Mouse (Mus musculus) testis, adult 2 months (tissue): ENCODE results near the gene Cntd1. TPM values are rescaled to one million over a fixed set of nuclear protein-coding genes. Genes with fewer than 3 reads are reported as not detected.

ENCODE experiments used
- H3K27ac ChIP-seq: fragments of 200-500 bp; 2 replicates; pipeline ENCODE4 v1.5.1; 2012; ENCODE audit warnings: low read depth, low read length; ENCODE audit not compliant: control insufficient read depth, insufficient read depth
- H3K27me3 ChIP-seq: fragments of 200-500 bp; 2 replicates; pipeline ENCODE4 v1.6.1; 2012; ENCODE audit warnings: mild to moderate bottlenecking, low read length, moderate library complexity; ENCODE audit not compliant: control insufficient read depth, insufficient read depth
- H3K36me3 ChIP-seq: fragments of 200-500 bp; 2 replicates; pipeline ENCODE4 v1.6.1; 2012; ENCODE audit warnings: mild to moderate bottlenecking, low read length; ENCODE audit not compliant: control insufficient read depth, insufficient read depth
- H3K4me1 ChIP-seq: fragments of 200-500 bp; 2 replicates; pipeline ENCODE4 v1.6.1; 2012; ENCODE audit warnings: low read length; ENCODE audit not compliant: control insufficient read depth, insufficient read depth
- H3K4me3 ChIP-seq: fragments of 200-500 bp; 2 replicates; pipeline ENCODE4 v1.5.1; 2012; ENCODE audit warnings: low read depth, mild to moderate bottlenecking, low read length, moderate library complexity, mixed read lengths; ENCODE audit not compliant: control insufficient read depth
- CTCF ChIP-seq: fragments of 200-500 bp; IDR thresholded peaks from 2 replicates; pipeline ENCODE4 v1.5.1; 2012; ENCODE audit warnings: low read depth, mild to moderate bottlenecking, inconsistent platforms, low read length, moderate library complexity; ENCODE audit not compliant: control insufficient read depth, insufficient read depth, insufficient replicate concordance
- POLR2A ChIP-seq: fragments of 200-500 bp; IDR thresholded peaks from 2 replicates; pipeline ENCODE4 v1.6.1; 2012; ENCODE audit warnings: low read depth, mild to moderate bottlenecking, inconsistent platforms, low read length, moderate library complexity; ENCODE audit not compliant: control insufficient read depth
- polyA plus RNA-seq: library from polyadenylated mRNA; depleted of rRNA; stranded (reverse); fragments of >200 nt; gene quantifications from 2 replicates; pipeline ENCODE4 v1.2.3, GENCODE M21; 2012

The Cntd1 gene
- polyA plus RNA-seq, 1 experiment = 54.6 TPM

DNA sequence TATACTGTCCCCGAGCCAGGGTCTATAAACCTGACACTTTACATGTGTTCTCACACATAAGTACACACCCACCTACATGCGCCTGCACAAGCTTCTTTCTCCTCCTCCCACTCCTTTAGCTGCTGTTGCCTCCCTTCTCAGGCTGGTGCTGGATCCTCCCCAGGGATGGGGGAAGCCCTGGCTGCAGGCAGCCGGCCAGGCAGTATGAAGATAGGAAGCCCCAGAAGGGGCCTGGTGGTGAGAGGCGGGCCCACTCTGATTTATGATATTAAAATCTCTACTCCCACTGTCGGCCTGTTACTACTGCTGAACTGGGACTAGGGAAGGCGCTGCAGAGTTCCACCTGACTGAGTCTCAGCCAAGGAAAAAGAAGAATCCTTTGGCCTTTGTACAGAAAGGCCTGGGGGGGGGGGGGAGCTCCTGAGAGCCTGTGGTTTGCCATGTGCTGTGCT, 19.5 kb upstream of the Cntd1 start:
- Histone ChIP-seq H3K36me3 (no peaks in the 10 kb centered on the region), H3K4me1 (peaks cover 29% of the 10 kb centered on the region), H3K4me3 (no peak overlapping the region), H3K27me3 (peaks cover 2% of the 10 kb centered on the region; the same call in 1 of the 2 replicates), H3K27ac (no peak overlapping the region)
- TF ChIP-seq POLR2A (no peak), CTCF (no peak)

GRCm38 (mm10) chr11:101259948-101260825, 18.6 kb upstream of the Cntd1 start, which contains the start of gene Wnk4:
TSS of gene Wnk4 (plus strand) at chr11:101260567.
- H3K4me3 ChIP-seq = peak within 1 kb of the TSS; percentile 79
- 0 out of 2 replicates have a peak within 1 kb of the TSS, but pooled peaks have one; percentile 43 for H3K27ac ChIP-seq
- H3K27me3 ChIP-seq = peaks cover 2% of the 10 kb centered on the region; the same call in 1 of the 2 replicates
- peaks cover 35% of the 10 kb centered on the region for H3K4me1 ChIP-seq
- no peaks in the 10 kb centered on the region for H3K36me3 ChIP-seq
- TF ChIP-seq POLR2A (peak; percentile 32), CTCF (no peak)

- H3K36me3 ChIP-seq = no peaks in the 10 kb centered on the region
- H3K4me1 ChIP-seq = peaks cover 35% of the 10 kb centered on the region
- H3K27me3 ChIP-seq = peaks cover 2% of the 10 kb centered on the region; the same call in 1 of the 2 replicates
- H3K4me3 ChIP-seq = peak overlapping the region; percentile 79
- TF ChIP-seq CTCF = no peak
- TF ChIP-seq POLR2A = no peak; the same call in 1 of the 2 replicates
- 0 out of 2 replicates have a peak overlapping the region, but pooled peaks have one; percentile 43 for H3K27ac ChIP-seq
Observed at GRCm38 (mm10) chr11:101260826-101261380, 17.9 kb upstream of the Cntd1 start.

GRCm38 (mm10) chr11:101262272-101262967, 16.4 kb upstream of the Cntd1 start:
- peak overlapping the region; percentile 26 for H3K4me3 ChIP-seq
- peaks cover 35% of the 10 kb centered on the region for H3K4me1 ChIP-seq
- peaks cover 2% of the 10 kb centered on the region; the same call in 1 of the 2 replicates for H3K27me3 ChIP-seq
- H3K27ac ChIP-seq = no peak overlapping the region
- TF ChIP-seq POLR2A (no peak), CTCF (no peak)
- no peaks in the 10 kb centered on the region for H3K36me3 ChIP-seq

- 0 out of 2 replicates have a peak overlapping the region, but pooled peaks have one; percentile 5 for H3K27ac ChIP-seq
- H3K36me3 ChIP-seq = no peaks in the 10 kb centered on the region
- H3K27me3 ChIP-seq = peaks cover 2% of the 10 kb centered on the region; the same call in 1 of the 2 replicates
- H3K4me1 ChIP-seq = peaks cover 35% of the 10 kb centered on the region
- no peak overlapping the region for H3K4me3 ChIP-seq
- TF ChIP-seq CTCF = no peak
- no peak for TF ChIP-seq POLR2A
Observed at GRCm38 (mm10) chr11:101263138-101263988, 15.4 kb upstream of the Cntd1 start.

GRCm38 (mm10) chr11:101263989-101264280, 14.9 kb upstream of the Cntd1 start:
- Histone ChIP-seq H3K4me1 (peaks cover 35% of the 10 kb centered on the region), H3K27me3 (peaks cover 2% of the 10 kb centered on the region; the same call in 1 of the 2 replicates), H3K36me3 (no peaks in the 10 kb centered on the region), H3K4me3 (no peak overlapping the region), H3K27ac (0 out of 2 replicates have a peak overlapping the region, but pooled peaks have one; percentile 5)
- TF ChIP-seq POLR2A (no peak), CTCF (no peak)
